Mouse (Mus musculus) left cerebral cortex, adult 18-20 months (tissue): ENCODE measurements around the gene Ndufb4. TPM values are rescaled to one million over a fixed set of nuclear protein-coding genes. Genes with fewer than 3 reads are reported as not detected.
A peak's percentile ranks its signal among the peaks of the same experiment; 100 is the strongest.
"Not testable (repeated sequence)": the region's sequence is repeated elsewhere in the genome, so short reads cannot be mapped to it uniquely, and the experiment has no call there.

Experiments used
- DNase-seq, 2 experiments: peaks; one replicate each; pipeline ENCODE4 v3.0.0; 2021 to 2022; ENCODE audit warnings: low spot score in 2 of 2, mixed read lengths in 1 of 2
- total RNA-seq, 2 experiments: library from RNA; stranded (reverse); gene quantifications; 2 replicates each; pipeline ENCODE4 v1.2.3; 2021

Ndufb4 gene
- total RNA-seq, 2 experiments from 2014 or later: 76.5 to 80.3 TPM

DNA sequence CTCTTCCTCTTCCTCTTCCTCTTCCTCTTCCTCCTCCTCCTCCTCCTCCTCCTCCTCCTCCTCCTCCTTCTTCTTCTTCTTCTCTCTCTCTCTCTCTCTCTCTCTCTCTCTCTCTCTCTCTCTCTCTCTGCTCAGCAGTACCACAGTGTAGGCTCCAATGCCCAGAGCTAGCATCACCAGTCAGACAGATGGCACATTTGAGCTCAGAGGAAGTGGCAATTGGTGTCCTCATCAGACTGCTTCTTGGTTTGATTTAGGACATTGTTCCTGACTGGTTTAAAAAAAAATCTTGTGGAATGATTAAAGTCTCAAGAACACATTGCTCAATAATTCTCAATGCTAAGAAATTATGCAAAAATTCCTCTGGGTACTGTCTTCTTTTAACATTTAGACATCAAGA is 13.7 kb downstream of the Ndufb4 start:
- not testable (repeated sequence) for DNase-seq

DNA sequence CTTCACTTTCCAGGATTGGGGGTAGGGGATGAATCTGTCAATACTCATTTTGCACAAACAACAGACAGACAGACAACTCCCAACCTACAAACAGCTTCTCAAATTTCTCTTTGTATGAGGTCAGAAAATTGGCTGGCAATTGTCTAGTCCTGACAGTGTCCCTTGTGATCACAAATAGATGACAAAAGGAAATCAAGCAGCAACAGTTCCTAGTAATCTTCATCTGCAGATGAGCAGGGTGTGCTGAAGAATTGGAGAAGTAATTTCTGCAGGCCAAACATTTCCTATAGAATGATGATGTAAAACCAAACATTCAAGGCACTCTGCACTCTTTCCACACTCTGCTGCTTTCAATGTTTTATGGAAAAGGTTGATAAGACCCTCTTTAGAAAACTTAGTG is 16.5 kb downstream of the Ndufb4 start:
- DNase-seq: no peak

DNA sequence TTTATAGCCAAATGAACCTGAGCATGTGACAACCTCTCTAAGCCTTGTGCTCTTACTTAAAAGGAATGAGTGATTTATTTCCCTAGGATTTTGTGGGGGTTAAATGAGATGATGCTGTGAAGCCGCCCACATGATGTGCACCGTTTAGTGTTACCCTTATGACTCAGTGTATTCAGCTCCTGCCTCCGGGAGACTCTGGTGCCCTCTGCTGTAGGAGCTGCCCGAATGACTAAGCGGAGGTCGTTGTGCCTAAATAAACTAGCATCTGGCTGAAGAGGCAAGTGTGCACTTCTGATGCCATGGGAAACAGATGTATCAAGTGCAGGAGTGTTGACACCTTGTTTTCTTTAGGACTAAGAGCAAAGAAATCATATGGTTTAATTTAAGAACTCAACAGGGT is 18.1 kb downstream of the Ndufb4 start:
- DNase-seq: peak; percentile 58 to 63

DNA sequence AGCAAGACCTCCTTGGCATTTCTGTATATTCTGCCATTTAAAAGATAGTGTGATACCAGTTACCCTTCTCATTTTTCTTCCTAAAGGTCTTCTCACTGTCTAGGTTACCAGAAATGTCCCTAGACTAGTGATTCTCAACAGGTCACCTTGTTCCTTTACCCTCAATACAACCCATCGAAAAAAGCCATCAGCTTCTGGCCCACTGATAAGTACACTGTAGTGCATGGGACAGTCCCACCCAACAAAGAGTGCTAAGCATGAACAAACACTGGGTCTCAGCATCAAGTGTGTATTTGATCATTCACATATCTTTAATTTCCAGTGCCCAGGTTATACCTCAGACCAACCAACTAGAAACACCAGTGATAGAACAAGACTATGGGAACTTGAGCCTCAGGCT is 19.2 kb downstream of the Ndufb4 start:
- DNase-seq: no peak

DNA sequence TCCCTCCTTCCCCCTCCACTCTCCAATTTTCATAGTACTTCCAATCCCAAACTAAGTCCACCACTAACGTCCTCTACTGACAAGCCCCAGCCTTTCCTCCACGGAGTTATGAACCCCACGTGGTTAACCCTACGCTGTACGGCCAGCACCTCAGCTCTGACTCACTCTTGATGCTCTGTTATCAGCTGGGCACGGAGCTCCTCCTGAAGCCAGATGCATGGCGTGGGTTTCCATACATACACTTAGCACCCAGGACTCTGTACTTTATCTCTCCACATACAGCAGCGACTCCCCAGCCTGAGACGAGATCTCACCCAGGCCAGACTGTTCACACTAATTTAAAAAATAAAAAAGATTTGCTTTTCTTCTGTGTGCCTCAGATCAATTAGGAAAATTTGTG is 19.7 kb downstream of the Ndufb4 start:
- DNase-seq: no peak

- DNase-seq: no peak
Measured at GRCm38 (mm10) chr16:37629011-37629410, 25.2 kb downstream of the Ndufb4 start.

DNA sequence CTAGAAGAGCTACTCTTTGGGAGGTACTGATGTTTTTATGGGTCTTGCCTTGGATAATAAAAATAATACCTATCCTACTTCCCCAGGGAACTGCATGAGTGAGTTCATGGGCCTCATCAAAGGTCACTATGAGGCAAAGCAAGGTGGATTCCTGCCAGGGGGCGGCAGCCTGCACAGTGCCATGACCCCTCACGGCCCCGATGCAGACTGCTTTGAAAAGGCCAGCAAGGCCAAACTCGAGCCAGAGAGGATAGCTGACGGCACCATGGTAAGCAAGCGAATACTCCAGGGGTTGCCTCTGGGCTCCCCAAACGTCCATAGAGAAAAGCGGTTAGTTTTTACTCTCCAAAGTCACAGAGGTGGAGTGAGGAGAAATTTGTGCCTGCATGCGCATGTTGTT is 25.9 kb downstream of the Ndufb4 start:
- no peak for DNase-seq

DNA sequence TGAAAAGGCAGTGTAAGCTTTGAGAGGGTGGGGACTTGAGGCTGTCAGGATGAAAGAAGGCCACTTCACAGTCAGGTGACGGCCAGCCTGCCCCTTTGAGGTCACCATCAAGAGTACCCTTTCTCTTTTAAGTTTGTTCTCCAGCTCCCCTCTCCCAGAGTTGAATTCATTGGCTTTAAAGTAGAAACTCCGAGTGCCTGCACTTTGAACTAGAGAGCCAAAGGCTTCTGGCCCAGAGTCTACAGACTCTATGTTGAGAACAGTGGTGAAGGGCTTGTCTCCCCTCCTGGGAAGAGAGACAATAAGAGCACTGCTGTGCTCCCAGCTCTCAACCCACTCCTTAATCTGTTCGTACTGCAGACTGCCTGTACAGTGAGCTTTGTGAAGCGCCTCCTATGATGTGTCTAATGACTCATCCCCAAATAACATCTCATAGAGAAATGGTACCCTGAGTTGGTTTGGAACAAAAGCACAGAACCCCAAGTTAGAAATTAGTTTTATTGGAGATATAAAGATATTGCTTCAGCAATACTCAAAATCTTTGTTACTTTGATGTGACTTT is 27.8 kb downstream of the Ndufb4 start:
- no peak for DNase-seq

DNA sequence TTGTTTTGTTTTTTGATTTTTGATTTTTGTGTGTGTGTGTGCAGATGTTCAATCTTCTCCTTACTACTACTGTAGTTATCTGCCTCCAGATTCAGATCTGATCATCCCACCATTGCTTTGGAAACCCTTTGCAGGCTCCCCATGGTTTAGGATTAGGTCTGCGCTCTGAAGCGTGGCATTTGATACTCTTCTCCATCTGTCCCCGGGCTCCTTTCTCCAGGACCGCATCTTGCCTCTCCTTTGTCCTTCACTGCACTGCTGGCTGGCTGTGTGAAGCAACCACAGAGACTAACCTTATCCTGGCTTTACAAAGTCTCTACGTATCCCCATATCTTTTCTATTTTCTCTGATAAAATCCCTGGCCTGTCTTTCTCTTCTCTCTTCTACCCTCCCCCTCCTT is 31.3 kb downstream of the Ndufb4 start:
- DNase-seq: no peak

DNA sequence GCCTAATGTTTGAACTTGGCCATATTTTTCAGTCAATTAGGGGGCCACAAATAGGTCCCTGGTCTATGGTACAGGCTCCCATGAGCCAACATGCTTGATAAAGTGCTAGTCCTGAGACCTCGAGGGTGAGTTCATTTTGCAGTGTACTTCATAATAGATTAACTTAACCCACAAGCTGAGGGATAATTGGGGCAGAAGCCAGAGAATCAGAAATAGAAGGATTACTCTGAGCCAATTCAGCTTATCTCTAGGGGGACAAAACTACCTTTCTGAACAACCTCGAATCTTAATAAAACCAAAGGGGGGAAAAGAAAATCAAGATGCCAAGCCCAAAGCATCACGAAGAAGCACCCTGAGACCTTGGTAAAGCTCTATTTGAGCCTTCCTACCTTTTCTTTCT is 31.9 kb downstream of the Ndufb4 start:
- no peak for DNase-seq

GRCm38 (mm10) chr16:37617695-37618094 is 36.6 kb downstream of the Ndufb4 start:
- DNase-seq: peak; percentile 53 to 78

DNA sequence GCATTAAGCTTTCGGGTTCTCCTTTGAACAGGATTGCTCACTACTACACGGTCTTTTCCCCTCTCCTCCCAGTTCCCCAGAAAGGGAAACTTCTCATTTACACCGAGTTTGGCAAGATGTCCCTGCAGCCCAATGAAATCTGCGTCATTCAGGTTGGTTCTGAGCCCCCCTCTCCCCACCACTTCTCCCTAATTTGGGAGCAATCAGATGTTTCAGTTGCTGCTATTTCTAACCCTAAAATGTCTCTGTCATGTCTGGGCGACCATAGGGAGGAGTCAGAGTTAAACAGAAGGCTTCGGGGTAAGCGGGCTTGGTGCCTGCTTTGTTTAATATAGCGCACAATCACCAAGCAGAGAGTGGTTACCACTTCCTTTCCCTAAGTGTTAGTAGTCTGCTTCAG is 38.1 kb downstream of the Ndufb4 start:
- DNase-seq: peak in 1 of 2 experiments; percentile 20

- no peak for DNase-seq
Measured at GRCm38 (mm10) chr16:37615429-37615828, 38.8 kb downstream of the Ndufb4 start.

- no peak for DNase-seq
Measured at GRCm38 (mm10) chr16:37614540-37614939, 39.7 kb downstream of the Ndufb4 start.

DNA sequence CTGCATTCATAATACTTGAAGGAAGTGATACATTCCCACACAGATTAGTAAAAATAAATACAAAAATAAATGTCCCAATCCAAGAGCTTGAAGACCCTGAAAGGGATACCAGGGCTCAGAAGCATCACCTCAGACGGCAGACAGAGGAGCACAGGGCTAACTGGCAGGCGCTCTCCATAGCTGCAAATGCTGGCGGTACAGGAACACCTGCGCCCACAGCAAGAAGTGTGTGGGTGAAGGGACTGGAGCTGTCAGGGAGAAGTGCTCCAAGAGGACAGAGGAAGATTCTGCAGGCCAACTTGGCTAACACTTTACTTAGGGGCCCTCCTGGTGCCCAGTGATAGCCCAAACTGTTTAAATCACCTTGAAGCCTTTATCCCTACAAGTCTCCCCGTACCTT is 42.2 kb downstream of the Ndufb4 start:
- peak; percentile 38 to 54 for DNase-seq

DNA sequence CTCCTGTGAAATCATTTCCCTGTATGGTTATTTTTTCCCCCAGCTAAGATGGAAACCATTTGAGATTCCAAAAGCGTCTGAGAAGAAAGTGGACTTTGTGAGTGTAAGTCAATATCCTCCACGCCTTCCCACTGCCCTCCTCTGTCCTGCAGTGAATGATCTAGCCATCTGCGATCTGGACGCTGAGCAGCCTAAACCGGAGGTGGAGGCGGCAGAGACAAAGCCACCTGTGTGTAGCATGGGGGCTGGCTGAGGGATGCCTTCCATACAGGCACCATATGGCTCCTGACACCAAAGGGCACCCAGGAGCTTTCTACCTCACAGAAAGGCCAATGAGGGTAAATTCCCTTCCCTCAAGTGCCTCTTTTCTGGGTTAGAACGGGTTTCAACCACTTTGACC is 43.2 kb downstream of the Ndufb4 start:
- DNase-seq: no peak

DNA sequence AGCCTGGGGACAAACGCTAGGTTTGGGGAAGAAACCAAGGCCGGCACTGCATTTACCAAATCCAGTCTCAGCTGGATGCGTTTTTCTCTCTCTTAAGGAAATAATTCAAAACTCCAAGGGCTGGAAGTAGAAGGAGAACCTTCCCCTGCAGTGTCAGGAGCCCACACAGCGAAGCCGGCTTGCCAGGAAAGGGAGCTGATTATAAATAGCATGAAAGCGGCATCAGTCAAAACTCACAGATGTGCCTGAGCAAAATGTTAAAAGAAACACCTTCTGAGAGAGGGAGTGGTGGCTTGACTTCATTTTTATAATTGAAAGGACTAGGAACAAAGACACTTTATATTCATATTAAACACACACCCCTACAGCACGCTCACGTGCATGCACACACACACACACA is 43.9 kb downstream of the Ndufb4 start:
- peak; percentile 48 to 63 for DNase-seq

- DNase-seq: no peak
Measured at GRCm38 (mm10) chr16:37604243-37604642, 50.0 kb downstream of the Ndufb4 start.

- no peak for DNase-seq
Measured at GRCm38 (mm10) chr16:37603431-37603830, 50.8 kb downstream of the Ndufb4 start.

GRCm38 (mm10) chr16:37599326-37599725 is 54.9 kb downstream of the Ndufb4 start:
- DNase-seq: no peak

GRCm38 (mm10) chr16:37598463-37598862 is 55.8 kb downstream of the Ndufb4 start:
- no peak for DNase-seq

- DNase-seq: no peak
Measured at GRCm38 (mm10) chr16:37597412-37597811, 56.8 kb downstream of the Ndufb4 start.
